Mouse (Mus musculus) heart, embryonic 14.5 days (tissue): ENCODE data around the gene Ubr2. TPM values are rescaled to one million over a fixed set of nuclear protein-coding genes. Genes with fewer than 3 reads are reported as not detected.

Experiments used
- ATAC-seq: fragments of 200-750 bp; cut with Nextera tagmentation; 2 replicates; pipeline ENCODE4 v1.8.0; 2017; ENCODE audit warnings: low read depth, moderate TSS enrichment; ENCODE audit not compliant: insufficient number of reproducible peaks, insufficient read depth, low FRiP score
- H3K27ac ChIP-seq, 2 experiments: fragments of 200-500 bp in 1 of 2; fragments of 300-500 bp in 1 of 2; sonication (generic) in 1 of 2; replicated peaks in 1 of 2; 2 replicates each; pipeline ENCODE4 v1.5.1; 2012 to 2014; ENCODE audit warnings: low read depth in 2 of 2, low read length in 2 of 2, control low read depth in 1 of 2, mild to moderate bottlenecking in 1 of 2, mixed read lengths in 1 of 2; ENCODE audit not compliant: control insufficient read depth in 1 of 2, insufficient read depth in 1 of 2
- H3K27me3 ChIP-seq: fragments of 300-500 bp; sonication (generic); 2 replicates; pipeline ENCODE4 v1.6.1; 2014; ENCODE audit warnings: mild to moderate bottlenecking, low read length, control low read depth; ENCODE audit not compliant: control insufficient read depth, insufficient read depth
- H3K36me3 ChIP-seq: fragments of 300-500 bp; sonication (generic); 2 replicates; pipeline ENCODE4 v1.6.1; 2014; ENCODE audit warnings: mild to moderate bottlenecking, control low read depth, low read length, mixed read lengths; ENCODE audit not compliant: control insufficient read depth, insufficient read depth
- H3K4me1 ChIP-seq, 2 experiments: fragments of 200-500 bp in 1 of 2; fragments of 300-500 bp in 1 of 2; sonication (generic) in 1 of 2; 2 replicates each; pipeline ENCODE4 v1.6.1; 2012 to 2014; ENCODE audit warnings: low read length in 2 of 2, control low read depth in 1 of 2, mixed read lengths in 1 of 2; ENCODE audit not compliant: control insufficient read depth in 2 of 2, insufficient read depth in 2 of 2
- H3K4me2 ChIP-seq: fragments of 300-500 bp; sonication (generic); 2 replicates; pipeline ENCODE4 v1.6.1; 2014; ENCODE audit warnings: mild to moderate bottlenecking, low read length
- H3K4me3 ChIP-seq, 2 experiments: fragments of 200-500 bp in 1 of 2; fragments of 300-500 bp in 1 of 2; sonication (generic) in 1 of 2; 2 replicates each; pipeline ENCODE4 v1.5.1; 2012 to 2014; ENCODE audit warnings: low read length in 2 of 2, mild to moderate bottlenecking in 2 of 2, control low read depth in 1 of 2, low read depth in 1 of 2, moderate library complexity in 1 of 2; ENCODE audit not compliant: control insufficient read depth in 1 of 2, insufficient read depth in 1 of 2
- H3K9ac ChIP-seq: fragments of 300-500 bp; sonication (generic); 2 replicates; pipeline ENCODE4 v1.6.1; 2014; ENCODE audit warnings: mild to moderate bottlenecking, low read length
- H3K9me3 ChIP-seq: fragments of 300-500 bp; sonication (generic); 2 replicates; pipeline ENCODE4 v1.6.1; 2016; ENCODE audit warnings: low read length, control low read depth; ENCODE audit not compliant: control insufficient read depth
- WGBS: fragments of 180-500 bp; shearing (Covaris S2); extraction: QIAGEN DNeasy Blood & Tissue Kit; methylation state at CpG from one replicate; pipeline ENCODE4 v1.1.7; 2014; 5-methylcytosine and 5-hydroxymethylcytosine counted together
- polyA plus RNA-seq: library from polyadenylated mRNA; unstranded; fragments of >200 nt; fragmentation: Nextera tagmentation; extraction: Ambion mirVana; gene quantifications from 2 replicates; pipeline ENCODE4 v1.2.1, GENCODE M21; 2014

The Ubr2 gene
- polyA plus RNA-seq, 1 experiment from 2014 or later, result 26.2 TPM

DNA sequence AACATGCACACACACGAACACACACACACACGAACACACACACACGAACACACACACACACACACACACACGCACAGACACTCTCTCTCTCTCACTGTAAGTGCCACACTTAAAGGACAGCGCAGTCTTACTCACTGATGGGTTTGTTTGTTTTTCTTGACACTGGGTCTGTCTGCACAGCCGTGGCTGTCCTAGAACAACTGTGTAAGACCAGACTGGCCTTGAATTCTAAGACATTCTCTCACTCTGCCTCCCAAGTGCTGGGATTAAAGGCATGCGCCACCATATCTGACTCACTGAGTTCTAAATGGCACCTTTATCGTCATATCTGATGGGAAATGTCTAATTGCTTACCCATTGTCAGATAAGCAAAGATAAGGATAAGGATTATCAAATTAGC lies 7.1 kb downstream of the Ubr2 start:
- no peak overlapping the region for H3K4me2 ChIP-seq
- no peak overlapping the region for H3K4me3 ChIP-seq
- H3K9me3 ChIP-seq, result no peaks in the 10 kb centered on the region
- H3K27me3 ChIP-seq, result no peaks in the 10 kb centered on the region
- no peak overlapping the region for H3K9ac ChIP-seq
- peaks cover 47% of the 10 kb centered on the region for H3K36me3 ChIP-seq
- H3K4me1 ChIP-seq, result peaks cover 6 to 23% of the 10 kb centered on the region in 2 experiments
- WGBS, result 66% methylated on average over 8 of the region's 8 CpGs
- H3K27ac ChIP-seq, result no peak overlapping the region
- ATAC-seq, result no peak

GRCm38 (mm10) chr17:47002401-47002800 lies 8.0 kb downstream of the Ubr2 start:
- ATAC-seq, result no peak
- H3K27me3 ChIP-seq, result no peaks in the 10 kb centered on the region
- H3K36me3 ChIP-seq, result peaks cover 55% of the 10 kb centered on the region
- no peaks in the 10 kb centered on the region for H3K9me3 ChIP-seq
- no peak overlapping the region for H3K4me2 ChIP-seq
- no peak overlapping the region for H3K4me3 ChIP-seq
- peaks cover 6 to 18% of the 10 kb centered on the region in 2 experiments for H3K4me1 ChIP-seq
- WGBS, result 83% methylated on average over 5 of the region's 5 CpGs
- no peak overlapping the region for H3K9ac ChIP-seq
- H3K27ac ChIP-seq, result no peak overlapping the region

GRCm38 (mm10) chr17:46998840-46999239 lies 11.5 kb downstream of the Ubr2 start:
- H3K27ac ChIP-seq, result no peak overlapping the region
- H3K9ac ChIP-seq, result no peak overlapping the region
- no peak for ATAC-seq
- no peaks in the 10 kb centered on the region for H3K9me3 ChIP-seq
- no peaks in the 10 kb centered on the region for H3K27me3 ChIP-seq
- no peak overlapping the region for H3K4me2 ChIP-seq
- peaks cover 64% of the 10 kb centered on the region for H3K36me3 ChIP-seq
- H3K4me1 ChIP-seq, result no peaks in the 10 kb centered on the region; a peak in 2 of 4 replicates
- H3K4me3 ChIP-seq, result no peak overlapping the region
- 94% methylated on average over 4 of the region's 4 CpGs for WGBS

- ATAC-seq, result no peak
- H3K27ac ChIP-seq, result no peak overlapping the region
These were observed 13.9 kb downstream of the Ubr2 start for GRCm38 (mm10) chr17:46996484-46996883.

DNA sequence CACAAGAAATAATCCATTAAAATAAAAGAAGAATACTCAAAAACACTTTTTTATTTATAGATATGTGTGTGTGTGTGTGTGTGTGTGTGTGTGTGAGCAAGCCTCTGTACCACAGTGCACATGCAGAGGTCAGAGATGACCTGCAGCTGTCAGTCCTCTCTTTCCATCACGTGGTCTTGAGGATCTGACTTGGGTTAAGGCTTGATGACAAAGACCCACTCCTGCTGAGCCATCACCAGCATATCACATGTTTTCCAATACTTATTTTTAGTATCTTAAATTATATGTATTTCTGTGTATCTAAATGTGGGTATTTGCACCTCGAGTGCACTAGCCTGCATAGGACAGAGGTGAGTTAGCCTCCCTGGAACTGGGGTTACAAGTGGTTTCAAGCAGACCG lies 14.7 kb downstream of the Ubr2 start:
- Histone ChIP-seq H3K4me2 (no peak overlapping the region), H3K27me3 (no peaks in the 10 kb centered on the region), H3K27ac (no peak overlapping the region), H3K4me3 (no peak overlapping the region), H3K36me3 (peaks cover 90% of the 10 kb centered on the region), H3K4me1 (no peaks in the 10 kb centered on the region; a peak in 1 of 4 replicates), H3K9ac (no peak overlapping the region), H3K9me3 (no peaks in the 10 kb centered on the region)
- WGBS, result 65% methylated on average over 3 of the region's 3 CpGs
- no peak for ATAC-seq

More at GRCm38 (mm10) chr17:46996484-46996883, 13.9 kb downstream of the Ubr2 start:
- no peak overlapping the region for H3K4me2 ChIP-seq
- no peaks in the 10 kb centered on the region for H3K27me3 ChIP-seq
- H3K36me3 ChIP-seq, result peaks cover 83% of the 10 kb centered on the region
- H3K4me3 ChIP-seq, result no peak overlapping the region
- no peaks in the 10 kb centered on the region for H3K9me3 ChIP-seq
- 68% methylated on average over 7 of the region's 7 CpGs for WGBS
- no peak overlapping the region for H3K9ac ChIP-seq
- no peaks in the 10 kb centered on the region; a peak in 1 of 4 replicates for H3K4me1 ChIP-seq

GRCm38 (mm10) chr17:46994641-46995398 lies 15.5 kb downstream of the Ubr2 start:
- H3K4me1 ChIP-seq, result no peaks in the 10 kb centered on the region; a peak in 1 of 4 replicates
- H3K36me3 ChIP-seq, result peaks cover 90% of the 10 kb centered on the region
- ATAC-seq, result no peak
- H3K9me3 ChIP-seq, result no peaks in the 10 kb centered on the region
- no peak overlapping the region for H3K27ac ChIP-seq
- no peak overlapping the region for H3K9ac ChIP-seq
- H3K27me3 ChIP-seq, result no peaks in the 10 kb centered on the region
- 80% methylated on average over 10 of the region's 10 CpGs for WGBS
- no peak overlapping the region for H3K4me2 ChIP-seq
- no peak overlapping the region for H3K4me3 ChIP-seq

DNA sequence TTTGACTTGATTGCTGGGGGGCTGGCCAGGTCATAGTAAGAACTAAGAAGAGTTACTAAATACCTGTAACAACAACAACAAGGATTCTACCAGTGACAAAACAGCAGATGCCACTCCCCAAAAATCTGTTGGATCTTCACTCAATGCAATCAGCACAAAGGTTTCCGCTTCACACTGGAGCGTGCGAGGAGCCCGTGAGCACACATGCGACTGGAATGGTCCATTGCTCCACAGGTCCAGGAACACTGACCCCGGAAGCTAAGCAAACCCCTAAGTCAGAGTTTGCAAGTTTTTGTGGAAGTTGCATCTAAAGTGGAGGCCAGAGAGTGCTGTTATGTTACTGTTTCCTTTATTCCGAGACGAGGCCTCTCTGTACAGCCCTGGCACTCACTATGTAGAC lies 16.7 kb downstream of the Ubr2 start:
- WGBS, result 94% methylated on average over 8 of the region's 8 CpGs
- no peaks in the 10 kb centered on the region; a peak in 1 of 4 replicates for H3K4me1 ChIP-seq
- no peak overlapping the region for H3K4me3 ChIP-seq
- no peak overlapping the region for H3K9ac ChIP-seq
- ATAC-seq, result no peak
- H3K4me2 ChIP-seq, result no peak overlapping the region
- H3K9me3 ChIP-seq, result no peaks in the 10 kb centered on the region
- H3K27me3 ChIP-seq, result no peaks in the 10 kb centered on the region
- H3K36me3 ChIP-seq, result peaks cover 90% of the 10 kb centered on the region
- H3K27ac ChIP-seq, result no peak overlapping the region

DNA sequence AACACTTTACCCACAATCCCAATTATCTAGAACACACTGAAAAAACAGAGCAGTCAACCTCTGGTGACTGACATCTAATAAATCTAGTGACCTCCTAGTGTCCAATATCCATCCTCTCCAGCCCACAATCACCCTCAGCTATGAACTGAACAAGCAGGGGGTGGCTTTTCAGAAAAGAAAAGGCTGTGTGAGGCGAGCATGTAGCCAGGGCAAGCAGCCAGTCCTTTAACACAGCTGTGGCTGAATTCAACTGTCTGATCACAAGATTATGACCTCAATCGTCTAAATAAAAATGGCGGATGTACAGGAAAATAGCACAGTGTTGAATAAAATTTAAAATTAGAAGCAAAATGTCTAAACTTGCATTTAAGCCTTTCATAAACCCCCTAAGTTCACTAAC lies 22.7 kb downstream of the Ubr2 start:
- no peak overlapping the region for H3K9ac ChIP-seq
- WGBS, result 88% methylated on average over 3 of the region's 3 CpGs
- no peak overlapping the region for H3K4me3 ChIP-seq
- no peaks in the 10 kb centered on the region for H3K9me3 ChIP-seq
- H3K27me3 ChIP-seq, result no peaks in the 10 kb centered on the region
- H3K4me1 ChIP-seq, result no peaks in the 10 kb centered on the region
- peaks cover 100% of the 10 kb centered on the region for H3K36me3 ChIP-seq
- no peak overlapping the region for H3K27ac ChIP-seq
- H3K4me2 ChIP-seq, result no peak overlapping the region
- ATAC-seq, result no peak
